Mouse (Mus musculus) forelimb bud, embryonic 11.5 days (tissue): ENCODE results near the gene Trpt1.

Source experiments
- DNase-seq: peaks from one replicate; pipeline ENCODE4 v3.0.0-alpha.2; 2012; ENCODE audit warnings: low read depth, low spot score

The Trpt1 gene

GRCm38 (mm10) chr19:7039841-7040636 is 44.1 kb downstream of the Trpt1 start, which contains the start of gene Stip1:
Gene Stip1, minus strand, starts transcription at chr19:7039967.
- DNase-seq, result peak; percentile 100

DNA sequence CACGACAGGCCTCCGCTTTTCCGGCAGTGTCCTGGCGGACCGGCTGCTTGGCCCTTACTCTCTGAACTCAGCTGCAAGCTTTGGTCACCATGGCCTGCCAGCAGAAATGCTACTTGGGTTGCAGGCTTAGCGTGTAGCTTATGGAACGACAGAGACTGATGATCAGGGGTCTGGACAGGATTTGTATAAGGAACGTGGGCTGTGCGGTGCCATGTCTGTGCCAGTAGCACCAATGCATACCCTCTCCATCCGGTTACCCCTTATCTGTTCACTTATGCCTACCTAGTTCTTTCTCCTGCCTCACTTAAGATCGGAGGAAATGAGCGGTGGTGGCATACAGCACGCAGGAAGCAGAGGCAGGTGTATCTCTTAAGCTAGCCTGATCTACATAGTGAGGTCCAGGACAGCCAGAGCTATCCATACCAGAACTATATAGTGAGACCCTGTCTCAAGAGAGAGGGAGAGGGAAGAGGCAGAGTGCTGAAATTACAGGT is 44.8 kb downstream of the Trpt1 start:
- DNase-seq, result no peak

DNA sequence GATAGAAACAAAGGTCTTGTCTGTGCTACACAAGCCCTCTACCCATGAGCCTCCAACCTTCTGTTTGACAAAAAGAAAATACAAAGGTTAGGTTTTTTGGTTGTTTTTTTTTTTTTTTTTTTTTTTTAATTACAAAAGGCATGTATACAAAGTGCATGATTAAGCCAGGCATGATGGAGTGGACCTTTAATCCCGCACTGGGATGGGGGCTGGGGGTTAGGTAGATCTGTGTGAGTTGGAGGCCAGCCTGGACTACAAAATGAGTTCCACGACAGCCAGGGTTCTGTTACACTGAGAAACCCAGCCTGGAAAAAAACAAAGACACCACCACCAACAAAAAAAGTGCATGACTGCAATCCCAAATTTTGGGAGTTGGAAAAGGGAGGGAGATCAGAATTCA is 45.2 kb downstream of the Trpt1 start:
- DNase-seq, result no peak

- no peak for DNase-seq
Observed at GRCm38 (mm10) chr19:7044279-7044678, 48.3 kb downstream of the Trpt1 start.

DNA sequence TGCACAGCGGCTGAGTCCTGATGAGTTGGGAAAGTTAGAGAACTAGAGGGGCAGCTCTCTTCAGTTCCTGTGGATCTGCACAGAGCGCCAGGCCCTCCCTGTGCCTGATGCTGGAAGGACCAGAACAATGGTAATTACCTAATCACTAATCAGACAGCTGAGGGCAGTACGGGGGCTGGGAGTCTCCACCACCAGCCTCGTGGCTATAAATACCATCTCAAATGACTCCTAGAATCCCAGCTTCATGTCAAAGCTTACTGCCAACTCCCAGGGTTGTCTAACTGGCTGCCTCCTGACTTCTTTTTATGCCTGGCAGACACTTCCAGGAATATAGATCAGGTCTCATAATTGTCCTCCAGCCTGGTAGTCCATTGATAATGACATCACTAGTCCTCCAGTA is 48.8 kb downstream of the Trpt1 start:
- no peak for DNase-seq
